In the genomic region with DNA sequence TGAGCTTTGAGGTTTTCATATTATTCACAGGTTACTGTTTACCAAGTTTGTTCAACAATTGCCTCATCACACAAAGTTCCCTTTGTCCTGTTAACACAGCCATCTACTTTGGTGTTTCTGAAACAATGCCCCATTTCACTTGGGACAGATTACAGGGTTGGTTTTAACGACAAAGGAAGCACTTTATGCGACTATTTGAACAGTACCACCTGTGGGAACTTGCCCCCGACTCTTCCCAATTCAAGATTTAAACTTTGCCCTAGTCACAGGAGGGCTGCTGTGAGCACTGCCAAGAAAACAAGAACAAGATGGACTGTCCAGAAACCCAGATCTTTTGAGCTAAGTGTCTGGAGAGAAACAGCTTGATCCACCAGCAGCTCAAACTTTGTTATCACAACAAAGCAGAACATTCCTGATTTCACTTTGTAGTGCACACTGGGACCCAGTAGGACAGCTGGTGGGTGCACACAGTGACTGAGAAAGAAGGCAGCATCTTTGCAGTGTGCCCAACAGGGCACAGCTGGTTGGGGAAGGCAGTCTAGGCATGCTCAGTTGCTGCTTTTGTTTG, we compare ENCODE assay signal across 17 mouse cellular contexts.
DNase-seq lines count a peak whose midpoint lies in the region; ATAC-seq and TF ChIP-seq lines count a peak whose summit lies in the region.
"Had no signal": no experiment of that assay in that cellular context is flagged by ENCODE, and none has a peak within 500 bp of the region (broad histone marks: within the 10 kb centered on the region; RNA-seq: fewer than 3 reads in every experiment).

No protein-coding gene starts in this region.

- H3K27ac ChIP-seq in lung, embryonic 14.5 days (ENCODE audit: low read depth): peak overlapping the region; percentile 59; the same call in 1 of the 2 replicates
- peak overlapping the region; percentile 71 for H3K27ac ChIP-seq in embryonic fibroblast, embryonic 13.5 days (ENCODE audit: insufficient read depth, low read length)
- H3K27ac ChIP-seq: embryonic facial prominence, embryonic 12.5 days; liver, embryonic 13.5 days; midbrain, embryonic 13.5 days had no signal

- no peaks in the 10 kb centered on the region for H3K27me3 ChIP-seq in lung, embryonic 14.5 days (ENCODE audit: insufficient read depth, low read length)
- H3K27me3 ChIP-seq: embryonic facial prominence, embryonic 12.5 days; liver, embryonic 13.5 days; midbrain, embryonic 13.5 days had no signal

- H3K4me2 ChIP-seq in lung, embryonic 14.5 days: no peak overlapping the region
- H3K4me2 ChIP-seq: embryonic facial prominence, embryonic 12.5 days; liver, embryonic 13.5 days; midbrain, embryonic 13.5 days had no signal

- H3K9ac ChIP-seq in lung, embryonic 14.5 days: no peak overlapping the region
- H3K9ac ChIP-seq: embryonic facial prominence, embryonic 12.5 days; liver, embryonic 13.5 days; midbrain, embryonic 13.5 days had no signal

- intact Hi-C loops in heart, postnatal 14 days (cut with DNase I): no loop called here

- ATAC-seq in lung, embryonic 14.5 days (ENCODE audit: insufficient read depth): peak; percentile 74
- ATAC-seq: intestine, embryonic 16.5 days; midbrain, embryonic 13.5 days had no signal

- H3K4me3 ChIP-seq in lung, embryonic 14.5 days (ENCODE audit: low read depth, low read length): no peak overlapping the region
- H3K4me3 ChIP-seq in lung, adult 2 months (replicated peaks; ENCODE audit: extremely low read depth, low read depth, low read length): no peak overlapping the region
- H3K4me3 ChIP-seq in embryonic fibroblast, embryonic 13.5 days (ENCODE audit: insufficient read depth, low read length): no peak overlapping the region
- H3K4me3 ChIP-seq: embryonic facial prominence, embryonic 12.5 days; liver, embryonic 13.5 days; midbrain, embryonic 13.5 days had no signal

- 0 out of 2 replicates have a peak, but pooled peaks cover 3% of the 10 kb centered on the region for H3K4me1 ChIP-seq in lung, embryonic 14.5 days (ENCODE audit: insufficient read depth)
- H3K4me1 ChIP-seq in lung, adult 2 months (ENCODE audit: control insufficient read depth, insufficient read depth, low read length): peaks cover 2% of the 10 kb centered on the region; the same call in 1 of the 2 replicates
- peaks cover 10% of the 10 kb centered on the region for H3K4me1 ChIP-seq in embryonic fibroblast, embryonic 13.5 days (ENCODE audit: control insufficient read depth, insufficient read depth, low read length)
- H3K4me1 ChIP-seq: liver, embryonic 13.5 days; midbrain, embryonic 13.5 days had no signal

- 16% methylated on average over 3 of the region's 3 CpGs for WGBS in lung, embryonic 14.5 days
- WGBS in lung, adult 2 months: 26% methylated on average over 3 of the region's 3 CpGs

- no peak for TF ChIP-seq CTCF in lung, embryonic 14.5 days (IDR thresholded peaks at IDR 0.05; ENCODE audit: low read depth)
- TF ChIP-seq CTCF in lung, adult 2 months (IDR thresholded peaks at IDR 0.05; ENCODE audit: insufficient read depth, low read length): no peak
- no peak for TF ChIP-seq CTCF in embryonic fibroblast, embryonic 13.5 days (IDR thresholded peaks at IDR 0.05; ENCODE audit: borderline replicate concordance, insufficient read depth, low read length)

- DNase-seq in heart, adult 11 months: peak; percentile 89
- no peak for DNase-seq in heart, postnatal 14 days
- peak; percentile 29 for DNase-seq in lung, embryonic 14.5 days
- DNase-seq in lung, adult 2 months: no peak
- DNase-seq in lung, postnatal 36 days: peak; percentile 29
- DNase-seq in cerebellum, postnatal 10 days: no peak
- no peak for DNase-seq in frontal cortex, postnatal 10 days (ENCODE audit: low spot score in 2 of 2)
- DNase-seq: adrenal gland, postnatal 36 days; B cell, adult 2 months; cerebellum, adult 11 months; layer of hippocampus, postnatal 36 days; liver, embryonic 13.5 days; right cerebral cortex, postnatal 14 days had no signal

- no peaks in the 10 kb centered on the region for H3K9me3 ChIP-seq in lung, embryonic 14.5 days (ENCODE audit: low read depth, low read length)
- H3K9me3 ChIP-seq: embryonic facial prominence, embryonic 12.5 days; liver, embryonic 13.5 days; midbrain, embryonic 13.5 days had no signal

- no peaks in the 10 kb centered on the region for H3K36me3 ChIP-seq in lung, embryonic 14.5 days (ENCODE audit: insufficient read depth)
- H3K36me3 ChIP-seq: embryonic facial prominence, embryonic 12.5 days; liver, embryonic 13.5 days; midbrain, embryonic 13.5 days had no signal

- TF ChIP-seq POLR2A in lung, adult 2 months (IDR thresholded peaks at IDR 0.05; ENCODE audit: borderline replicate concordance, extremely low read depth, low read depth, low read length): no peak
- TF ChIP-seq POLR2A in embryonic fibroblast, embryonic 13.5 days (IDR thresholded peaks at IDR 0.05; ENCODE audit: low read depth, low read length): no peak

Comparison
In these comparisons a context has a peak if more than half of its experiments do, and no peak if none do; other contexts are left out.
1. DNase-seq: peak in heart, adult 11 months (single experiment), lung, embryonic 14.5 days (single experiment) and lung, postnatal 36 days (single experiment); none in heart, postnatal 14 days (0 of 2), lung, adult 2 months (single experiment), cerebellum, postnatal 10 days (0 of 2) and frontal cortex, postnatal 10 days (0 of 2).